Mouse (Mus musculus) bone marrow macrophage, adult 2 months (primary cell): Measurements from ENCODE around the gene Inpp4a.

Experiments
- CTCF ChIP-seq: IDR thresholded peaks from 2 replicates; pipeline ENCODE4 v1.5.1; 2012; ENCODE audit warnings: low read depth, mild to moderate bottlenecking, low read length, moderate library complexity
- POLR2A ChIP-seq: IDR thresholded peaks from 2 replicates; pipeline ENCODE4 v1.6.1; 2012; ENCODE audit warnings: mild to moderate bottlenecking, low read depth, low read length, borderline replicate concordance

DNA sequence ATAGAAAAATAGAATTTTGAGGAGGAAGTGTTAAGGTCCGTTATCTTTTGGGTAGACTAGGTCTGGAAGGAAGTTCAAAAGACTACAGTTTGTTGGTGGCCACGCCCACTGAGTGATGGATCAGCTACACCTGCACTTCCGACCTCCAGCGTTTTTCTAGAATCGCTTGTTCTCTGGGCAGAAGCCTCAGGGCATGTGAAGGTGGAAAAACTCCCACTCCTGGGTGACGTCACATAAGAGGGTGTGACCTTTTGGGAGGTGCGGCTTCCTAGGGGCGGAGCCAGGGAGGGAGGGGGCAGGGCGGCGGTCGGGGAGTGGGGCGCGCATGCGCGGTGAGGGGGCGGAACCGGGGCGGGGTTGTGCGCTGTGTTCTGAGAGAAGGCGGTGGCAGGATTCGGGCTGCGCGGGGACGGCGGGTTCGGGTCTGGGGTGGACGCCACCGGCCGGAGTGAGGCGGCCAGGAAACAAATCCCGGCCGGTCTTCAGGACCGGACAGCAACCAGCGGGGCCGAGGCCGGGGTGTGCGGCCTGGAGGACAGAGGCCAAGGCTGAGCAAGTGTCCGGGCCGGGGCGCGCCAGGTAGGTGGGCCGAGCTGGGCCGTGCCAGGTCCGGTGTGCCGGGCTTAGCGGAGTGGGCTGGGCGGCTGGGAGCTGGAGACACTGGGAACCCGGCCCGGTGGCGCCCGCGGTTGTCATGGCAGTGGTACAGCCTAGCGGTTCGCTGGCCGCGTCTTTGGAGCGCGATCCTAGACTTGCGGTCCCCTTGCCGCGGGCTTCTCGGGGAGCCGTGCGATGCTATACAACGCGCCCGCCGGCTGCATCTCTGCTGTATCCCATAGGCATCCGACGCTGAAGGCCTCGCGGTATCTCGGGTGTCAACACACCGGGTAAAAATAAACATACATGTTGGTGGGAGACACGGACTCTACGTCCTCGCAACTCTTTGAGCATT lies at the start of gene Inpp4a:
- no peak for TF ChIP-seq CTCF
- no peak; the same call in 1 of the 2 replicates for TF ChIP-seq POLR2A
